Mouse (Mus musculus) cerebellum, adult 8-10 months (tissue): ENCODE measurements at regions not wholly inside any gene's neighbourhood (a gene's known extent, or its start where the extent isn't known, plus 50 kb on each side); places are given as distances from the start of the nearest gene placed in this dataset.
"Not testable (repeated sequence)": the region's sequence is repeated elsewhere in the genome, so short reads cannot be mapped to it uniquely, and the experiment has no call there.

Experiments used
- DNase-seq: peaks from one replicate; pipeline ENCODE4 v3.0.0; 2022

- DNase-seq = no peak
These were observed 427.5 kb upstream of the Dab2 start for GRCm38 (mm10) chr15:5872042-5872441.

GRCm38 (mm10) chr15:5877749-5878148 lies 421.8 kb upstream of the Dab2 start:
- no peak for DNase-seq

GRCm38 (mm10) chr15:5891188-5891587 lies 408.4 kb upstream of the Dab2 start:
- no peak for DNase-seq

GRCm38 (mm10) chr15:5892034-5892433 lies 407.6 kb upstream of the Dab2 start:
- no peak for DNase-seq

- DNase-seq = not testable (repeated sequence)
These were observed 403.7 kb upstream of the Dab2 start for GRCm38 (mm10) chr15:5895688-5896470.

- no peak for DNase-seq
These were observed 384.3 kb upstream of the Dab2 start for GRCm38 (mm10) chr15:5915261-5915660.

- DNase-seq = no peak
These were observed 379.5 kb upstream of the Dab2 start for GRCm38 (mm10) chr15:5920058-5920457.

GRCm38 (mm10) chr15:5927768-5928167 lies 371.8 kb upstream of the Dab2 start:
- no peak for DNase-seq

GRCm38 (mm10) chr15:5933586-5933985 lies 366.0 kb upstream of the Dab2 start:
- DNase-seq = no peak

- no peak for DNase-seq
These were observed 358.6 kb upstream of the Dab2 start for GRCm38 (mm10) chr15:5940945-5941344.

GRCm38 (mm10) chr15:5946650-5947049 lies 352.9 kb upstream of the Dab2 start:
- no peak for DNase-seq

- DNase-seq = no peak
These were observed 348.7 kb upstream of the Dab2 start for GRCm38 (mm10) chr15:5950919-5951318.

GRCm38 (mm10) chr15:5951661-5952060 lies 347.9 kb upstream of the Dab2 start:
- not testable (repeated sequence) for DNase-seq

GRCm38 (mm10) chr15:5953106-5953505 lies 346.5 kb upstream of the Dab2 start:
- DNase-seq = no peak

- DNase-seq = no peak
These were observed 308.1 kb upstream of the Dab2 start for GRCm38 (mm10) chr15:5991351-5992065.

- not testable (repeated sequence) for DNase-seq
These were observed 307.4 kb upstream of the Dab2 start for GRCm38 (mm10) chr15:5992146-5992545.

- no peak for DNase-seq
These were observed 298.8 kb upstream of the Dab2 start for GRCm38 (mm10) chr15:6000816-6001215.

- no peak for DNase-seq
These were observed 298.2 kb upstream of the Dab2 start for GRCm38 (mm10) chr15:6001394-6001793.

GRCm38 (mm10) chr15:6014982-6015381 lies 284.6 kb upstream of the Dab2 start:
- DNase-seq = no peak

- DNase-seq = no peak
These were observed 282.9 kb upstream of the Dab2 start for GRCm38 (mm10) chr15:6016637-6017049.

- DNase-seq = no peak
These were observed 274.0 kb upstream of the Dab2 start for GRCm38 (mm10) chr15:6025543-6025942.

- no peak for DNase-seq
These were observed 270.4 kb upstream of the Dab2 start for GRCm38 (mm10) chr15:6029214-6029613.

- no peak for DNase-seq
These were observed 269.2 kb upstream of the Dab2 start for GRCm38 (mm10) chr15:6030396-6030795.

- no peak for DNase-seq
These were observed 265.4 kb upstream of the Dab2 start for GRCm38 (mm10) chr15:6034156-6034555.
